ENCODE assay signal across 18 mouse cellular contexts in genomic region chr7:50573841-50574240, GRCm38 (mm10). TPM values are rescaled to one million over a fixed set of nuclear protein-coding genes. Genes with fewer than 3 reads are reported as not detected.
"Had no signal": no experiment of that assay in that cellular context is flagged by ENCODE, and none has a peak within 500 bp of the region (broad histone marks: within the 10 kb centered on the region; RNA-seq: fewer than 3 reads in every experiment).

No protein-coding gene starts in this region.

- H3K4me3 ChIP-seq: kidney, embryonic 15.5 days; left cerebral cortex, adult 2 months; limb, embryonic 10.5 days; liver, embryonic 15.5 days; neural tube, embryonic 13.5 days had no signal

- ATAC-seq: intestine, embryonic 16.5 days; lung, postnatal 0 days had no signal

- H3K36me3 ChIP-seq: kidney, embryonic 15.5 days; limb, embryonic 10.5 days; liver, embryonic 15.5 days; neural tube, embryonic 13.5 days had no signal

- H3K27me3 ChIP-seq: kidney, embryonic 15.5 days; liver, embryonic 15.5 days; neural tube, embryonic 13.5 days had no signal

- H3K27ac ChIP-seq: kidney, embryonic 15.5 days; left cerebral cortex, adult 2 months; limb, embryonic 10.5 days; liver, embryonic 15.5 days; neural tube, embryonic 13.5 days had no signal

- H3K9ac ChIP-seq: kidney, embryonic 15.5 days; liver, embryonic 15.5 days; neural tube, embryonic 13.5 days had no signal

- H3K4me2 ChIP-seq: kidney, embryonic 15.5 days; liver, embryonic 11.5 days; liver, embryonic 15.5 days; neural tube, embryonic 13.5 days had no signal

- H3K9me3 ChIP-seq: kidney, embryonic 15.5 days; limb, embryonic 10.5 days; liver, embryonic 15.5 days; neural tube, embryonic 13.5 days had no signal

- H3K4me1 ChIP-seq: kidney, embryonic 15.5 days; limb, embryonic 10.5 days; liver, embryonic 15.5 days; neural tube, embryonic 13.5 days had no signal

- DNase-seq: kidney, adult 2 months; kidney, postnatal 25 days; lung, adult 2 months; lung, postnatal 36 days; right cerebral cortex, postnatal 4 days; spleen, adult 18-20 months; thymus, postnatal 36 days had no signal

RNA-seq across cellular contexts. Expression of gene 4933405O20Rik, which starts 25.1 kb away (rescaled TPM):
- total RNA-seq: megakaryocyte progenitor cell, adult 5-6 weeks had no signal
- polyA plus RNA-seq: intestine, embryonic 16.5 days; kidney, adult 2 months; kidney, embryonic 15.5 days; limb, embryonic 10.5 days; liver, embryonic 11.5 days; liver, embryonic 15.5 days; lung, adult 2 months; lung, postnatal 0 days; neural tube, embryonic 13.5 days; stomach, embryonic 14.5 days; thymus, postnatal 0 days had no signal
